Comparison of ENCODE assay signal across 9 mouse cellular contexts in the genomic region with DNA sequence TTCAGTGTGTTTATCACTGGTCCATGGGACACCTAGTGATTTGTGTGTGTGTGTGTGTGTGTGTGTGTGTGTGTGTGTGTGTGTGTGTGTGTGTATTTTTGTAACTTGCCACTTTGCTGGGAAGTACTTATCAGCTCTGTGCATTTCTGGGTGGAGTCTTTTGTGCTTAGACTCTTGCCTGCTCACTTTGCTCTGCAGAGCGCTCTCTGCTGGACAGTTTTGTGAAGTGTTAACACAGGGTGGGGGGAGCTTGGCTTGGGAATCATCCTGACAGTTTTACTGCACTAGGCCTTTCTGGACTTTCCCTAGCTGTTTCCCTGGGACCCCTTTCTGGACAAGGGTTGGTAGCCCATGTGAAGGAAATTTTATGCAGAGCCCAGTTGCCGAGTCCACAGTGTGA. TPM values are rescaled to one million over a fixed set of nuclear protein-coding genes. Genes with fewer than 3 reads are reported as not detected.
DNase-seq lines count a peak whose midpoint lies in the region; ATAC-seq and TF ChIP-seq lines count a peak whose summit lies in the region.
"Had no signal": no experiment of that assay in that cellular context is flagged by ENCODE, and none has a peak within 500 bp of the region (broad histone marks: within the 10 kb centered on the region; RNA-seq: fewer than 3 reads in every experiment).

No protein-coding gene starts in this region.

- peak; percentile 32 for DNase-seq in kidney, adult 9 months
- peak; percentile 12 for DNase-seq in MN1 (ENCODE audit: low spot score)
- peak; percentile 74 for DNase-seq in embryonic facial prominence, embryonic 10.5 days (ENCODE audit: low spot score)
- peak; percentile 22 to 36 for DNase-seq in left cerebral cortex, postnatal 36 days (ENCODE audit: low spot score in 2 of 2)
- peak; percentile 81 for DNase-seq in midbrain, postnatal 0 days (ENCODE audit: low spot score)
- DNase-seq in spleen, postnatal 14 days (ENCODE audit: low spot score in 2 of 2) = no peak

- WGBS in kidney, embryonic 15.5 days = 22% methylated on average over 2 of the region's 2 CpGs
- 35% methylated on average over 2 of the region's 2 CpGs for WGBS in embryonic facial prominence, embryonic 10.5 days
- WGBS in heart, embryonic 13.5 days = 31% methylated on average over 2 of the region's 2 CpGs
- 39% methylated on average over 2 of the region's 2 CpGs for WGBS in midbrain, postnatal 0 days

- H3K4me3 ChIP-seq in kidney, embryonic 15.5 days (replicated peaks) = no peak overlapping the region
- H3K4me3 ChIP-seq in embryonic facial prominence, embryonic 10.5 days = no peak overlapping the region
- H3K4me3 ChIP-seq in heart, embryonic 13.5 days = no peak overlapping the region
- no peak overlapping the region for H3K4me3 ChIP-seq in midbrain, postnatal 0 days (ENCODE audit: low read depth, low read length)
- H3K4me3 ChIP-seq: lung, embryonic 15.5 days had no signal

- H3K4me2 ChIP-seq in kidney, embryonic 15.5 days = no peak overlapping the region
- H3K4me2 ChIP-seq in heart, embryonic 13.5 days = no peak overlapping the region
- no peak overlapping the region for H3K4me2 ChIP-seq in midbrain, postnatal 0 days (ENCODE audit: low read depth, low read length, poor library complexity, severe bottlenecking)
- H3K4me2 ChIP-seq: lung, embryonic 15.5 days had no signal

- no peaks in the 10 kb centered on the region for H3K9me3 ChIP-seq in kidney, embryonic 15.5 days (replicated peaks)
- H3K9me3 ChIP-seq in embryonic facial prominence, embryonic 10.5 days = no peaks in the 10 kb centered on the region
- no peaks in the 10 kb centered on the region for H3K9me3 ChIP-seq in heart, embryonic 13.5 days
- H3K9me3 ChIP-seq in midbrain, postnatal 0 days (ENCODE audit: low read length) = no peaks in the 10 kb centered on the region
- H3K9me3 ChIP-seq: lung, embryonic 15.5 days had no signal

- H3K4me1 ChIP-seq in kidney, embryonic 15.5 days = peaks cover 26% of the 10 kb centered on the region
- H3K4me1 ChIP-seq in embryonic facial prominence, embryonic 10.5 days = peaks cover 16% of the 10 kb centered on the region
- H3K4me1 ChIP-seq in heart, embryonic 13.5 days = peaks cover 23% of the 10 kb centered on the region
- H3K4me1 ChIP-seq in midbrain, postnatal 0 days (ENCODE audit: insufficient read depth, low read length) = no peaks in the 10 kb centered on the region
- H3K4me1 ChIP-seq: lung, embryonic 15.5 days had no signal

- no peak for ATAC-seq in kidney, embryonic 15.5 days (replicated peaks; ENCODE audit: low FRiP score)
- ATAC-seq in heart, embryonic 13.5 days (ENCODE audit: extremely low read depth, insufficient number of reproducible peaks, low FRiP score, low TSS enrichment) = no peak
- ATAC-seq in midbrain, postnatal 0 days (ENCODE audit: low FRiP score) = no peak

- TF ChIP-seq CTCF in midbrain, postnatal 0 days (IDR thresholded peaks at IDR 0.05) = peak; percentile 82

- H3K27ac ChIP-seq in kidney, embryonic 15.5 days = no peak overlapping the region
- H3K27ac ChIP-seq in embryonic facial prominence, embryonic 10.5 days (replicated peaks) = 0 out of 2 replicates have a peak overlapping the region, but pooled peaks have one; percentile 8
- H3K27ac ChIP-seq in heart, embryonic 13.5 days (replicated peaks) = peak overlapping the region; percentile 48; the same call in 1 of the 2 replicates
- H3K27ac ChIP-seq in midbrain, postnatal 0 days (ENCODE audit: low read depth, low read length) = no peak overlapping the region
- H3K27ac ChIP-seq: lung, embryonic 15.5 days had no signal

- peaks cover 26% of the 10 kb centered on the region for H3K27me3 ChIP-seq in kidney, embryonic 15.5 days
- peaks cover 32% of the 10 kb centered on the region for H3K27me3 ChIP-seq in embryonic facial prominence, embryonic 10.5 days (replicated peaks; ENCODE audit: low read depth, poor library complexity, severe bottlenecking)
- peaks cover 17% of the 10 kb centered on the region for H3K27me3 ChIP-seq in heart, embryonic 13.5 days (replicated peaks)
- H3K27me3 ChIP-seq in midbrain, postnatal 0 days (ENCODE audit: insufficient read depth, low read length) = peaks cover 3% of the 10 kb centered on the region; the same call in 1 of the 2 replicates

- H3K9ac ChIP-seq in kidney, embryonic 15.5 days = no peak overlapping the region
- H3K9ac ChIP-seq in heart, embryonic 13.5 days = no peak overlapping the region
- H3K9ac ChIP-seq in midbrain, postnatal 0 days (replicated peaks; ENCODE audit: low read length, poor library complexity, severe bottlenecking) = no peak overlapping the region
- H3K9ac ChIP-seq: lung, embryonic 15.5 days had no signal

- intact Hi-C loops in left cerebral cortex, postnatal 36 days (cut with DNase I) = loop anchor here (10.0 kb wide), 1 partner anchor 926 kb away; no protein-coding TSS in a partner anchor

- H3K36me3 ChIP-seq in kidney, embryonic 15.5 days = no peaks in the 10 kb centered on the region
- no peaks in the 10 kb centered on the region for H3K36me3 ChIP-seq in embryonic facial prominence, embryonic 10.5 days (replicated peaks)
- H3K36me3 ChIP-seq in heart, embryonic 13.5 days = no peaks in the 10 kb centered on the region
- no peaks in the 10 kb centered on the region for H3K36me3 ChIP-seq in midbrain, postnatal 0 days (ENCODE audit: insufficient read depth, low read length)
- H3K36me3 ChIP-seq: lung, embryonic 15.5 days had no signal

RNA-seq across cellular contexts. Expression of gene Cops8, which starts 12.0 kb away (rescaled TPM):
- 146 and 155 TPM in 2 replicates for polyA plus RNA-seq in kidney, embryonic 15.5 days (2015; fragmentation: Nextera tagmentation; extraction: Ambion mirVana)
- 193 and 200 TPM in 2 replicates for polyA plus RNA-seq in embryonic facial prominence, embryonic 10.5 days (2016; fragmentation: Nextera tagmentation; extraction: Ambion mirVana)
- polyA plus RNA-seq in heart, embryonic 13.5 days (2015; fragmentation: Nextera tagmentation; extraction: Ambion mirVana) = 108 and 121 TPM in 2 replicates
- total RNA-seq in left cerebral cortex, postnatal 36 days (2021) = 100 to 1,000 TPM; 112 to 126 TPM
- 85.5 and 141 TPM in 2 replicates for total RNA-seq in midbrain, postnatal 0 days (2014; rRNA removed)
- polyA plus RNA-seq in midbrain, postnatal 0 days (2015; fragmentation: Nextera tagmentation; extraction: Ambion mirVana) = 170 and 174 TPM in 2 replicates

Comparison
In these comparisons a context has a peak if more than half of its experiments do, and no peak if none do; other contexts are left out.
1. DNase-seq: peak in kidney, adult 9 months (single experiment), MN1 (single experiment), embryonic facial prominence, embryonic 10.5 days (single experiment), left cerebral cortex, postnatal 36 days (2 of 2) and midbrain, postnatal 0 days (single experiment); none in spleen, postnatal 14 days (0 of 2).
2. H3K27ac ChIP-seq: peak in embryonic facial prominence, embryonic 10.5 days (single experiment) and heart, embryonic 13.5 days (single experiment); none in kidney, embryonic 15.5 days (single experiment) and midbrain, postnatal 0 days (single experiment).